15 mouse cellular contexts compared by ENCODE assay signal in the genomic region with DNA sequence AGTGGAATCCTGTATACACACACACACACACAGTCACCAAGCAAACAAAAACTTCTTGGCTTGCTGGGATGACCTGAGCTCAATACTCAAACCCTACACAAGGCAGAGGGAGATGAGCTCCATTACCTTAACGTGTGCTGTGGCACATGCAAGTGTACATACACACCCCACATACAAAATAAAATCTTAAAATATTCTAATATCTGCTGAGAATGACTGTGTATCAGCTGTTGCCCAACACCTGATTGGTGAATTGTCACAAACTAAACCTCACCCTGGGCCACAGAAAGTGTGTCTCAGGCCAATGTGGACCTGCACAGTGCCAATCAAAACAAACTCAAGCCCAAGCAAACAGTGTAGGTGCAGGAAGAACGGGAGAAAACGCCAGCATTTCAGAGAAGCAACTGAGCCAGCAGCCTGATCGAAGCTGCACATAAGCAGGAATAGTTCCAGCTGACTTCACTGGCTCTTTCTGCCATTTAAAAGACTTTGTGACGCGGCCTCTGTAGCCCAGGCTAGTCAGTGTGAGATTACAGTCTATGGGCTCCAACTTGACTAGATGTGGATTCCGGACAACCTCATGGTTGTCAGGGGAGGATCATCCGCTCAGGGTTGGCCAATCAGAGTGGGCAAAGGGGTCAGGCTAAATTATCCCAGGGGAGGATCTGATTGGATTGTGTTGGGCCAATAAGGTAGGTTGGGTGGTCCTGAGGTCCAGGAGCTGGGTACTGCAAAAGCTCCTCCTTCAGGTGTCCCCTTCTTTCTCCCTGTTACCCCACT. TPM values are rescaled to one million over a fixed set of nuclear protein-coding genes. Genes with fewer than 3 reads are reported as not detected.
DNase-seq lines count a peak whose midpoint lies in the region; ATAC-seq and TF ChIP-seq lines count a peak whose summit lies in the region.
"Had no signal": no experiment of that assay in that cellular context is flagged by ENCODE, and none has a peak within 500 bp of the region (broad histone marks: within the 10 kb centered on the region; RNA-seq: fewer than 3 reads in every experiment).

No protein-coding gene starts in this region.

- TF ChIP-seq POLR2A in ES-Bruce4 (IDR thresholded peaks at IDR 0.05; ENCODE audit: insufficient read depth, low read length), result peak; percentile 70
- TF ChIP-seq POLR2A in limb, embryonic 14.5 days (IDR thresholded peaks at IDR 0.05; ENCODE audit: borderline replicate concordance, extremely low read depth, insufficient read depth, insufficient read length), result no peak

- peaks cover 33% of the 10 kb centered on the region for H3K4me1 ChIP-seq in heart, embryonic 10.5 days
- peaks cover 29% of the 10 kb centered on the region for H3K4me1 ChIP-seq in heart, embryonic 12.5 days (replicated peaks)
- H3K4me1 ChIP-seq in ES-Bruce4 (ENCODE audit: control insufficient read depth, insufficient read depth, low read length), result no peaks in the 10 kb centered on the region
- peaks cover 13% of the 10 kb centered on the region for H3K4me1 ChIP-seq in limb, embryonic 14.5 days (ENCODE audit: control insufficient read depth, insufficient read depth, low read length)
- H3K4me1 ChIP-seq in kidney, embryonic 14.5 days (ENCODE audit: control insufficient read depth, insufficient read depth, low read length), result peaks cover 13% of the 10 kb centered on the region

- ATAC-seq in heart, embryonic 12.5 days (ENCODE audit: insufficient number of reproducible peaks, low FRiP score), result no peak
- no peak for ATAC-seq in limb, embryonic 14.5 days (ENCODE audit: low FRiP score, low read depth)
- ATAC-seq in activated CD4-positive, CD25-positive, alpha-beta regulatory T cell, adult 4 months, result no peak
- ATAC-seq in kidney, embryonic 14.5 days (ENCODE audit: low FRiP score, low TSS enrichment), result no peak
- ATAC-seq: midbrain, embryonic 16.5 days had no signal

- no peak for DNase-seq in heart, embryonic 10.5 days (ENCODE audit: low spot score)
- peak; percentile 29 for DNase-seq in embryo, embryonic 11 days
- peak; percentile 9 for DNase-seq in limb, embryonic 14.5 days (ENCODE audit: low spot score)
- no peak for DNase-seq in urinary bladder, postnatal 36 days (ENCODE audit: low spot score in 2 of 2)
- DNase-seq: B cell, adult 2 months; heart, postnatal 4 days; lung, embryonic 14.5 days; right cerebral cortex, postnatal 25 days; thymus, adult 2 months had no signal

- peak overlapping the region; percentile 64; the same call in 1 of the 2 replicates for H3K27ac ChIP-seq in heart, embryonic 10.5 days
- H3K27ac ChIP-seq in heart, embryonic 12.5 days (ENCODE audit: poor library complexity, severe bottlenecking), result no peak overlapping the region
- H3K27ac ChIP-seq in ES-Bruce4 (ENCODE audit: insufficient read depth, low read length), result peak overlapping the region; percentile 82
- H3K27ac ChIP-seq in limb, embryonic 14.5 days (replicated peaks; ENCODE audit: low read depth, low read length), result no peak overlapping the region
- H3K27ac ChIP-seq in kidney, embryonic 14.5 days (ENCODE audit: low read depth, low read length), result no peak overlapping the region
- H3K27ac ChIP-seq: forebrain, embryonic 12.5 days had no signal

- no peak for TF ChIP-seq CTCF in ES-Bruce4 (IDR thresholded peaks at IDR 0.05; ENCODE audit: low read depth, low read length)

- no peak for TF ChIP-seq EP300 in ES-Bruce4 (IDR thresholded peaks at IDR 0.05; ENCODE audit: insufficient read depth, low read depth, low read length)

- no peaks in the 10 kb centered on the region for H3K9me3 ChIP-seq in heart, embryonic 10.5 days
- no peaks in the 10 kb centered on the region for H3K9me3 ChIP-seq in heart, embryonic 12.5 days (replicated peaks)
- H3K9me3 ChIP-seq in ES-Bruce4 (replicated peaks; ENCODE audit: control insufficient read depth, insufficient read depth, low read length, poor library complexity, severe bottlenecking), result no peaks in the 10 kb centered on the region
- no peaks in the 10 kb centered on the region for H3K9me3 ChIP-seq in limb, embryonic 14.5 days (ENCODE audit: control insufficient read depth, low read length)
- H3K9me3 ChIP-seq in kidney, embryonic 14.5 days (ENCODE audit: control insufficient read depth, low read length), result no peaks in the 10 kb centered on the region
- H3K9me3 ChIP-seq: forebrain, embryonic 12.5 days had no signal

- no peak overlapping the region for H3K4me2 ChIP-seq in heart, embryonic 12.5 days
- H3K4me2 ChIP-seq in limb, embryonic 14.5 days (replicated peaks; ENCODE audit: low read depth, low read length, severe bottlenecking), result no peak overlapping the region
- no peak overlapping the region for H3K4me2 ChIP-seq in kidney, embryonic 14.5 days (replicated peaks; ENCODE audit: low read depth, low read length)
- H3K4me2 ChIP-seq: forebrain, embryonic 12.5 days; lung, embryonic 14.5 days had no signal

- no peak overlapping the region for H3K4me3 ChIP-seq in heart, embryonic 10.5 days
- no peak overlapping the region for H3K4me3 ChIP-seq in heart, embryonic 12.5 days
- peak overlapping the region; percentile 75 for H3K4me3 ChIP-seq in ES-Bruce4 (ENCODE audit: low read depth, low read length)
- no peak overlapping the region for H3K4me3 ChIP-seq in limb, embryonic 14.5 days (replicated peaks; ENCODE audit: low read length)
- no peak overlapping the region for H3K4me3 ChIP-seq in kidney, embryonic 14.5 days (ENCODE audit: low read length)
- H3K4me3 ChIP-seq: forebrain, embryonic 12.5 days had no signal

- 27% methylated on average over 8 of the region's 8 CpGs for WGBS in heart, embryonic 10.5 days
- WGBS in heart, embryonic 12.5 days, result 31% methylated on average over 8 of the region's 8 CpGs
- 30% methylated on average over 8 of the region's 8 CpGs for WGBS in limb, embryonic 14.5 days
- WGBS in kidney, embryonic 14.5 days, result 27% methylated on average over 8 of the region's 8 CpGs

- peaks cover 13% of the 10 kb centered on the region for H3K36me3 ChIP-seq in heart, embryonic 10.5 days
- H3K36me3 ChIP-seq in heart, embryonic 12.5 days, result peaks cover 19% of the 10 kb centered on the region
- H3K36me3 ChIP-seq in ES-Bruce4 (ENCODE audit: control insufficient read depth, insufficient read depth, low read length, poor library complexity, severe bottlenecking), result peaks cover 4% of the 10 kb centered on the region; the same call in 1 of the 2 replicates
- peaks cover 18% of the 10 kb centered on the region for H3K36me3 ChIP-seq in limb, embryonic 14.5 days (ENCODE audit: control insufficient read depth, insufficient read depth, low read length)
- peaks cover 14% of the 10 kb centered on the region for H3K36me3 ChIP-seq in kidney, embryonic 14.5 days (ENCODE audit: control insufficient read depth, insufficient read depth, low read length)

- no peaks in the 10 kb centered on the region for H3K27me3 ChIP-seq in heart, embryonic 10.5 days (ENCODE audit: insufficient read depth, poor library complexity, severe bottlenecking)
- no peaks in the 10 kb centered on the region for H3K27me3 ChIP-seq in heart, embryonic 12.5 days (replicated peaks)
- H3K27me3 ChIP-seq in ES-Bruce4 (ENCODE audit: control insufficient read depth, insufficient read depth, low read length, poor library complexity, severe bottlenecking), result no peaks in the 10 kb centered on the region
- no peaks in the 10 kb centered on the region for H3K27me3 ChIP-seq in limb, embryonic 14.5 days (ENCODE audit: control insufficient read depth, insufficient read depth, low read length)
- no peaks in the 10 kb centered on the region for H3K27me3 ChIP-seq in kidney, embryonic 14.5 days (ENCODE audit: control insufficient read depth, insufficient read depth, low read length)
- H3K27me3 ChIP-seq: forebrain, embryonic 12.5 days had no signal

- no peak overlapping the region for H3K9ac ChIP-seq in heart, embryonic 12.5 days
- peak overlapping the region; percentile 47 for H3K9ac ChIP-seq in ES-Bruce4 (ENCODE audit: low read depth, poor library complexity, severe bottlenecking)
- no peak overlapping the region for H3K9ac ChIP-seq in limb, embryonic 14.5 days (ENCODE audit: low read depth, low read length, severe bottlenecking)
- H3K9ac ChIP-seq in kidney, embryonic 14.5 days (ENCODE audit: low read depth, low read length), result no peak overlapping the region
- H3K9ac ChIP-seq: forebrain, embryonic 12.5 days; lung, embryonic 14.5 days had no signal

RNA-seq across cellular contexts. Expression of gene Csnk1g2, which starts 3.0 kb away (rescaled TPM):
- polyA plus RNA-seq in heart, embryonic 10.5 days (2016; fragmentation: Nextera tagmentation; extraction: Ambion mirVana), result 110 and 150 TPM in 2 replicates
- 131 and 136 TPM in 2 replicates for polyA plus RNA-seq in heart, embryonic 12.5 days (2016; fragmentation: Nextera tagmentation; extraction: Ambion mirVana)
- 82.7 and 84.6 TPM in 2 replicates for polyA plus RNA-seq in ES-Bruce4 (2011; ENCODE audit: insufficient read depth, insufficient read length, low read depth, missing spikeins)
- 253 and 298 TPM in 2 replicates for polyA plus RNA-seq in limb, embryonic 14.5 days (2012; rRNA removed)
- polyA plus RNA-seq in limb, embryonic 14.5 days (2014; fragmentation: Nextera tagmentation; extraction: Ambion mirVana), result 110 and 125 TPM in 2 replicates
- polyA plus RNA-seq in activated CD4-positive, CD25-positive, alpha-beta regulatory T cell, adult 4 months (2017; shearing (Covaris generic)), result 10 to 100 TPM; 13.3 to 16.1 TPM
- 127 and 134 TPM in 2 replicates for polyA plus RNA-seq in kidney, embryonic 14.5 days (2014; fragmentation: Nextera tagmentation; extraction: Ambion mirVana)

RNA-seq across cellular contexts. Expression of gene Gm49322, which starts 13.8 kb away (rescaled TPM):
- 3.1 and 3.5 TPM in 2 replicates for polyA plus RNA-seq in heart, embryonic 10.5 days (2016; fragmentation: Nextera tagmentation; extraction: Ambion mirVana)
- 2.4 and 2.6 TPM in 2 replicates for polyA plus RNA-seq in heart, embryonic 12.5 days (2016; fragmentation: Nextera tagmentation; extraction: Ambion mirVana)
- 2.4 and 2.8 TPM in 2 replicates for polyA plus RNA-seq in ES-Bruce4 (2011; ENCODE audit: insufficient read depth, insufficient read length, low read depth, missing spikeins)
- polyA plus RNA-seq in limb, embryonic 14.5 days (2012; rRNA removed), result 5.6 and 6.2 TPM in 2 replicates
- polyA plus RNA-seq in limb, embryonic 14.5 days (2014; fragmentation: Nextera tagmentation; extraction: Ambion mirVana), result 2.2 and 2.8 TPM in 2 replicates
- polyA plus RNA-seq in activated CD4-positive, CD25-positive, alpha-beta regulatory T cell, adult 4 months (2017; shearing (Covaris generic)), result 10 to 100 TPM in 1 of 2 experiments, 1 to 10 TPM in 1; 9.5 to 11.5 TPM
- polyA plus RNA-seq in kidney, embryonic 14.5 days (2014; fragmentation: Nextera tagmentation; extraction: Ambion mirVana), result 1.9 and 2.5 TPM in 2 replicates

RNA-seq across cellular contexts. Expression of gene Adat3, which starts 17.0 kb away (rescaled TPM):
- 5.8 and 9.3 TPM in 2 replicates for polyA plus RNA-seq in heart, embryonic 10.5 days (2016; fragmentation: Nextera tagmentation; extraction: Ambion mirVana)
- 3.5 and 4.1 TPM in 2 replicates for polyA plus RNA-seq in heart, embryonic 12.5 days (2016; fragmentation: Nextera tagmentation; extraction: Ambion mirVana)
- polyA plus RNA-seq in ES-Bruce4 (2011; ENCODE audit: insufficient read depth, insufficient read length, low read depth, missing spikeins), result 3.6 and 5.4 TPM in 2 replicates
- 16.8 and 29.2 TPM in 2 replicates for polyA plus RNA-seq in limb, embryonic 14.5 days (2012; rRNA removed)
- 5.6 and 6.4 TPM in 2 replicates for polyA plus RNA-seq in limb, embryonic 14.5 days (2014; fragmentation: Nextera tagmentation; extraction: Ambion mirVana)
- polyA plus RNA-seq in activated CD4-positive, CD25-positive, alpha-beta regulatory T cell, adult 4 months (2017; shearing (Covaris generic)), result 1 to 10 TPM; 2.5 to 3.7 TPM
- 8.0 and 8.8 TPM in 2 replicates for polyA plus RNA-seq in kidney, embryonic 14.5 days (2014; fragmentation: Nextera tagmentation; extraction: Ambion mirVana)

RNA-seq across cellular contexts. Expression of gene Scamp4, which starts 17.0 kb away (rescaled TPM):
- polyA plus RNA-seq in heart, embryonic 10.5 days (2016; fragmentation: Nextera tagmentation; extraction: Ambion mirVana), result 97.4 and 97.9 TPM in 2 replicates
- 67.4 and 70.0 TPM in 2 replicates for polyA plus RNA-seq in heart, embryonic 12.5 days (2016; fragmentation: Nextera tagmentation; extraction: Ambion mirVana)
- 58.4 and 68.9 TPM in 2 replicates for polyA plus RNA-seq in ES-Bruce4 (2011; ENCODE audit: insufficient read depth, insufficient read length, low read depth, missing spikeins)
- 83.1 and 107 TPM in 2 replicates for polyA plus RNA-seq in limb, embryonic 14.5 days (2012; rRNA removed)
- polyA plus RNA-seq in limb, embryonic 14.5 days (2014; fragmentation: Nextera tagmentation; extraction: Ambion mirVana), result 91.4 and 104 TPM in 2 replicates
- polyA plus RNA-seq in activated CD4-positive, CD25-positive, alpha-beta regulatory T cell, adult 4 months (2017; shearing (Covaris generic)), result 100 to 1,000 TPM; 104 to 107 TPM
- polyA plus RNA-seq in kidney, embryonic 14.5 days (2014; fragmentation: Nextera tagmentation; extraction: Ambion mirVana), result 88.5 and 103 TPM in 2 replicates

RNA-seq across cellular contexts. Expression of gene Abhd17a, which starts 29.5 kb away (rescaled TPM):
- 94.1 and 120 TPM in 2 replicates for polyA plus RNA-seq in heart, embryonic 10.5 days (2016; fragmentation: Nextera tagmentation; extraction: Ambion mirVana)
- polyA plus RNA-seq in heart, embryonic 12.5 days (2016; fragmentation: Nextera tagmentation; extraction: Ambion mirVana), result 99.4 and 105 TPM in 2 replicates
- polyA plus RNA-seq in ES-Bruce4 (2011; ENCODE audit: insufficient read depth, insufficient read length, low read depth, missing spikeins), result 35.8 and 49.5 TPM in 2 replicates
- polyA plus RNA-seq in limb, embryonic 14.5 days (2012; rRNA removed), result 116 and 173 TPM in 2 replicates
- 129 and 132 TPM in 2 replicates for polyA plus RNA-seq in limb, embryonic 14.5 days (2014; fragmentation: Nextera tagmentation; extraction: Ambion mirVana)
- 10 to 100 TPM in 1 of 2 experiments, 1 to 10 TPM in 1; 9.4 to 11.8 TPM for polyA plus RNA-seq in activated CD4-positive, CD25-positive, alpha-beta regulatory T cell, adult 4 months (2017; shearing (Covaris generic))
- 125 and 130 TPM in 2 replicates for polyA plus RNA-seq in kidney, embryonic 14.5 days (2014; fragmentation: Nextera tagmentation; extraction: Ambion mirVana)

Comparison
In these comparisons a context has a peak if more than half of its experiments do, and no peak if none do; other contexts are left out.
1. H3K27ac ChIP-seq: peak in heart, embryonic 10.5 days (single experiment) and ES-Bruce4 (single experiment); none in heart, embryonic 12.5 days (single experiment), limb, embryonic 14.5 days (single experiment) and kidney, embryonic 14.5 days (single experiment).
2. DNase-seq: peak in embryo, embryonic 11 days (single experiment) and limb, embryonic 14.5 days (single experiment); none in heart, embryonic 10.5 days (single experiment) and urinary bladder, postnatal 36 days (0 of 2).